Mouse (Mus musculus) MEL (cell line): ENCODE data around the gene Oxld1. TPM values are rescaled to one million over a fixed set of nuclear protein-coding genes. Genes with fewer than 3 reads are reported as not detected.

Experiments
- DNase-seq: peaks from one replicate; pipeline ENCODE4 v3.0.0; 2011; ENCODE audit warnings: low read depth, low spot score
- H3K27ac ChIP-seq: 2 replicates; pipeline ENCODE4 v1.5.1; 2012; ENCODE audit warnings: low read depth, mild to moderate bottlenecking, control low read depth, low read length, moderate library complexity; ENCODE audit not compliant: control insufficient read depth
- H3K27me3 ChIP-seq, 2 experiments: fragments of 150-350 bp in 1 of 2; sonication (generic) in 1 of 2; 2 replicates each; pipeline ENCODE4 v1.6.1; 2012; ENCODE audit warnings: low read length in 2 of 2, mild to moderate bottlenecking in 2 of 2, improper control_type of control experiment in 1 of 2, moderate library complexity in 1 of 2; ENCODE audit not compliant: insufficient read depth in 2 of 2, control insufficient read depth in 1 of 2
- H3K36me3 ChIP-seq, 2 experiments: 2 replicates each; pipeline ENCODE4 v1.6.1; 2012 to 2014; ENCODE audit warnings: low read length in 2 of 2, improper control_type of control experiment in 1 of 2, inconsistent platforms in 1 of 2, mild to moderate bottlenecking in 1 of 2; ENCODE audit not compliant: insufficient read depth in 2 of 2, control insufficient read depth in 1 of 2
- H3K4me1 ChIP-seq, 2 experiments: fragments of 150-350 bp in 1 of 2; sonication (generic) in 1 of 2; 2 replicates each; pipeline ENCODE4 v1.6.1; 2012; ENCODE audit warnings: low read length in 2 of 2, improper control_type of control experiment in 1 of 2, mild to moderate bottlenecking in 1 of 2; ENCODE audit not compliant: insufficient read depth in 2 of 2, control insufficient read depth in 1 of 2
- H3K4me3 ChIP-seq, 2 experiments: fragments of 150-350 bp in 1 of 2; sonication (generic) in 1 of 2; 2 replicates each; pipeline ENCODE4 v1.5.1; 2012; ENCODE audit warnings: low read depth in 2 of 2, low read length in 2 of 2, mild to moderate bottlenecking in 2 of 2, moderate library complexity in 2 of 2, control low read depth in 1 of 2, improper control_type of control experiment in 1 of 2; ENCODE audit not compliant: control insufficient read depth in 1 of 2, insufficient read depth in 1 of 2
- H3K79me2 ChIP-seq: 2 replicates; pipeline ENCODE4 v1.6.1; 2012; ENCODE audit warnings: mild to moderate bottlenecking, low read length, moderate library complexity; ENCODE audit not compliant: control insufficient read depth, poor library complexity, insufficient read depth
- H3K9ac ChIP-seq: 2 replicates; pipeline ENCODE4 v1.6.1; 2012; ENCODE audit warnings: low read depth, mild to moderate bottlenecking, control low read depth, low read length, moderate library complexity; ENCODE audit not compliant: control insufficient read depth, poor library complexity, severe bottlenecking
- H3K9me3 ChIP-seq: fragments of 150-350 bp; sonication (generic); replicated peaks from 2 replicates; pipeline ENCODE4 v1.6.1; 2012; ENCODE audit warnings: mild to moderate bottlenecking, low read length, improper control_type of control experiment, moderate library complexity; ENCODE audit not compliant: insufficient read depth
- BHLHE40 ChIP-seq: IDR thresholded peaks from 2 replicates; pipeline ENCODE4 v1.6.1; 2012; ENCODE audit warnings: low read depth, mild to moderate bottlenecking, inconsistent platforms, low read length, improper control_type of control experiment, borderline replicate concordance
- CTCF ChIP-seq, 3 experiments: IDR thresholded peaks in 2 of 3; conservative IDR thresholded peaks in 1 of 3; 2 replicates each; pipeline ENCODE4 v1.5.1; 2011 to 2012; ENCODE audit warnings: low read length in 3 of 3, low read depth in 2 of 3, mild to moderate bottlenecking in 2 of 3, improper control_type of control experiment in 1 of 3, inconsistent platforms in 1 of 3, mixed read lengths in 1 of 3, moderate library complexity in 1 of 3; ENCODE audit not compliant: control insufficient read depth in 1 of 3, insufficient read depth in 1 of 3, poor library complexity in 1 of 3, severe bottlenecking in 1 of 3
- ELF1 ChIP-seq: IDR thresholded peaks from 2 replicates; pipeline ENCODE4 v1.6.1; 2014; ENCODE audit warnings: low read depth, mild to moderate bottlenecking, inconsistent platforms, low read length, improper control_type of control experiment, moderate library complexity
- GABPA ChIP-seq: IDR thresholded peaks from 2 replicates; pipeline ENCODE4 v1.6.1; 2012; ENCODE audit warnings: low read depth, mild to moderate bottlenecking, inconsistent platforms, low read length, improper control_type of control experiment, moderate library complexity
- GATA1 ChIP-seq: IDR thresholded peaks from 2 replicates; pipeline ENCODE4 v1.6.1; 2011; ENCODE audit warnings: low read depth, low read length, improper control_type of control experiment
- HCFC1 ChIP-seq: IDR thresholded peaks from 2 replicates; pipeline ENCODE4 v1.6.1; 2012; ENCODE audit warnings: low read depth, mild to moderate bottlenecking, inconsistent platforms, low read length, improper control_type of control experiment, moderate library complexity
- KAT2A ChIP-seq: conservative IDR thresholded peaks from 2 replicates; pipeline ENCODE4 v1.6.1; 2012; ENCODE audit warnings: low read depth, low read length, improper control_type of control experiment, inconsistent platforms
- MAFK ChIP-seq: IDR thresholded peaks from 2 replicates; pipeline ENCODE4 v1.6.1; 2011; ENCODE audit warnings: low read depth, mild to moderate bottlenecking, low read length, improper control_type of control experiment, borderline replicate concordance
- MEF2A ChIP-seq: IDR thresholded peaks from 2 replicates; pipeline ENCODE4 v1.6.1; 2014; ENCODE audit warnings: low read depth, mild to moderate bottlenecking, inconsistent platforms, low read length, improper control_type of control experiment; ENCODE audit not compliant: poor library complexity, insufficient replicate concordance, severe bottlenecking; ENCODE audit errors: extremely low read depth
- MXI1 ChIP-seq: IDR thresholded peaks from 2 replicates; pipeline ENCODE4 v1.6.1; 2011; ENCODE audit warnings: mild to moderate bottlenecking, low read depth, low read length, improper control_type of control experiment
- MYB ChIP-seq: IDR thresholded peaks from 2 replicates; pipeline ENCODE4 v1.6.1; 2011; ENCODE audit warnings: mild to moderate bottlenecking, low read depth, low read length, improper control_type of control experiment
- MYC ChIP-seq: IDR thresholded peaks from 2 replicates; pipeline ENCODE4 v1.6.1; 2011; ENCODE audit warnings: low read depth, mild to moderate bottlenecking, low read length, improper control_type of control experiment, moderate library complexity
- POLR2A ChIP-seq, 2 experiments: IDR thresholded peaks; 2 replicates each; pipeline ENCODE4 v1.6.1; 2011 to 2012; ENCODE audit warnings: low read length in 2 of 2, mild to moderate bottlenecking in 2 of 2, control low read depth in 1 of 2, improper control_type of control experiment in 1 of 2, low read depth in 1 of 2, moderate library complexity in 1 of 2; ENCODE audit not compliant: control insufficient read depth in 1 of 2, insufficient read depth in 1 of 2, poor library complexity in 1 of 2
- POLR2AphosphoS2 ChIP-seq: IDR thresholded peaks from 2 replicates; pipeline ENCODE4 v1.6.1; 2011; ENCODE audit warnings: low read length, improper control_type of control experiment
- POLR2AphosphoS5 ChIP-seq: IDR thresholded peaks from 2 replicates; pipeline ENCODE4 v1.6.1; 2012; ENCODE audit warnings: low read depth, borderline replicate concordance, mild to moderate bottlenecking, inconsistent platforms, low read length, moderate library complexity, mixed read lengths
- RAD21 ChIP-seq: IDR thresholded peaks from 2 replicates; pipeline ENCODE4 v1.6.1; 2011; ENCODE audit warnings: mild to moderate bottlenecking, low read depth, low read length, improper control_type of control experiment
- RCOR1 ChIP-seq: IDR thresholded peaks from 2 replicates; pipeline ENCODE4 v1.6.1; 2012; ENCODE audit warnings: low read depth, mild to moderate bottlenecking, inconsistent platforms, low read length, improper control_type of control experiment
- SIN3A ChIP-seq: IDR thresholded peaks from 2 replicates; pipeline ENCODE4 v1.6.1; 2012; ENCODE audit warnings: low read length, improper control_type of control experiment, inconsistent platforms
- SMC3 ChIP-seq: IDR thresholded peaks from 2 replicates; pipeline ENCODE4 v1.6.1; 2011; ENCODE audit warnings: low read depth, low read length, improper control_type of control experiment
- TAL1 ChIP-seq: IDR thresholded peaks from 2 replicates; pipeline ENCODE4 v1.6.1; 2012; ENCODE audit warnings: mild to moderate bottlenecking, inconsistent platforms, low read length, moderate library complexity, mixed read lengths
- TBP ChIP-seq: IDR thresholded peaks from 2 replicates; pipeline ENCODE4 v1.8.0; 2011; ENCODE audit warnings: low read depth, low read length, improper control_type of control experiment
- UBTF ChIP-seq: IDR thresholded peaks from 2 replicates; pipeline ENCODE4 v1.6.1; 2012; ENCODE audit warnings: low read depth, mild to moderate bottlenecking, inconsistent platforms, low read length, improper control_type of control experiment, moderate library complexity, borderline replicate concordance; ENCODE audit not compliant: insufficient read depth
- USF1 ChIP-seq: IDR thresholded peaks from 2 replicates; pipeline ENCODE4 v1.6.1; 2014; ENCODE audit warnings: low read depth, mild to moderate bottlenecking, inconsistent platforms, low read length, improper control_type of control experiment, moderate library complexity
- USF2 ChIP-seq, 2 experiments: IDR thresholded peaks; 2 replicates each; pipeline ENCODE4 v1.6.1; 2011 to 2012; ENCODE audit warnings: improper control_type of control experiment in 2 of 2, low read length in 2 of 2, borderline replicate concordance in 1 of 2, inconsistent platforms in 1 of 2, low read depth in 1 of 2, mild to moderate bottlenecking in 1 of 2; ENCODE audit not compliant: insufficient read depth in 1 of 2
- ZC3H11A ChIP-seq: IDR thresholded peaks from 2 replicates; pipeline ENCODE4 v1.6.1; 2012; ENCODE audit warnings: low read depth, mild to moderate bottlenecking, inconsistent platforms, low read length, improper control_type of control experiment
- ZKSCAN1 ChIP-seq: IDR thresholded peaks from 2 replicates; pipeline ENCODE4 v1.6.1; 2012; ENCODE audit warnings: low read depth, mild to moderate bottlenecking, inconsistent platforms, low read length, improper control_type of control experiment, moderate library complexity
- ZMIZ1 ChIP-seq: IDR thresholded peaks from 2 replicates; pipeline ENCODE4 v1.6.1; 2012; ENCODE audit warnings: low read depth, mild to moderate bottlenecking, inconsistent platforms, low read length, improper control_type of control experiment, moderate library complexity
- ZNF384 ChIP-seq: IDR thresholded peaks from 2 replicates; pipeline ENCODE4 v1.6.1; 2012; ENCODE audit warnings: low read depth, mild to moderate bottlenecking, inconsistent platforms, low read length, improper control_type of control experiment
- polyA plus RNA-seq, 2 experiments: library from polyadenylated mRNA; stranded (reverse) in 1 of 2; unstranded in 1 of 2; fragments of >175 nt in 1 of 2; fragments of >200 nt in 1 of 2; gene quantifications; 2 replicates each; pipeline versions ENCODE4 v1.2.1 to v1.2.4; 2012; ENCODE audit warnings: low replicate concordance in 2 of 2, low read depth in 1 of 2; ENCODE audit not compliant: insufficient read length in 2 of 2, insufficient read depth in 1 of 2, missing spikeins in 1 of 2
- total RNA-seq: library from RNA; depleted of rRNA; stranded (reverse); fragments of 300-350 nt; gene quantifications from 2 replicates; pipeline ENCODE4 v1.2.3, GENCODE M21; 2012

Gene Oxld1
- total and polyA plus RNA-seq, 3 experiments: 15.9 to 17.5 TPM; not detected in 1

- H3K27ac ChIP-seq: no peak overlapping the region
Measured at GRCm38 (mm10) chr11:120463536-120463935, 5.7 kb upstream of the Oxld1 start.

GRCm38 (mm10) chr11:120458847-120459597 lies 1.2 kb upstream of the Oxld1 start:
- Histone ChIP-seq H3K27me3 (no peaks in the 10 kb centered on the region), H3K36me3 (peaks cover 3 to 10% of the 10 kb centered on the region in 2 experiments; a peak in 3 of 4 replicates), H3K4me1 (peaks cover 0 to 14% of the 10 kb centered on the region in 2 experiments; a peak in 2 of 4 replicates), H3K4me3 (peak overlapping the region; percentile 84 to 86), H3K9ac (peak overlapping the region; percentile 93), H3K9me3 (no peaks in the 10 kb centered on the region), H3K27ac (peak overlapping the region; percentile 67), H3K79me2 (peaks cover 37% of the 10 kb centered on the region)
- DNase-seq: peak; percentile 77
- TF ChIP-seq POLR2AphosphoS5: no peak
- TF ChIP-seq KAT2A: no peak
- TF ChIP-seq CTCF (IDR thresholded peaks at IDR 0.05 in 2 of 3, conservative IDR thresholded peaks at IDR 0.05 in 1 of 3; ENCODE audit: control insufficient read depth in 1 of 3, insufficient read depth in 1 of 3, low read depth in 2 of 3, low read length in 3 of 3, poor library complexity in 1 of 3, severe bottlenecking in 1 of 3): peak; percentile 56 to 76 (median 65)
- TF ChIP-seq RCOR1: no peak
- peak; percentile 71; the same call in 1 of the 2 replicates for TF ChIP-seq MYC
- no peak for TF ChIP-seq HCFC1
- peak; percentile 40 for TF ChIP-seq ZC3H11A
- no peak for TF ChIP-seq TAL1
- TF ChIP-seq USF1: no peak
- TF ChIP-seq ELF1: 0 out of 2 replicates have a peak, but pooled peaks have one; percentile 7
- TF ChIP-seq GABPA: no peak
- TF ChIP-seq GATA1: no peak
- no peak for TF ChIP-seq MEF2A
- no peak for TF ChIP-seq UBTF
- no peak for TF ChIP-seq MYB
- TF ChIP-seq BHLHE40: no peak
- no peak for TF ChIP-seq POLR2AphosphoS2
- no peak for TF ChIP-seq MAFK
- TF ChIP-seq TBP: 0 out of 2 replicates have a peak, but pooled peaks have one; percentile 37
- TF ChIP-seq ZKSCAN1: no peak
- peak; percentile 59 for TF ChIP-seq MXI1
- TF ChIP-seq SMC3: peak; percentile 27; the same call in 1 of the 2 replicates
- TF ChIP-seq USF2 (IDR thresholded peaks at IDR 0.05; ENCODE audit: borderline replicate concordance in 1 of 2, insufficient read depth in 1 of 2, low read depth in 1 of 2, low read length in 2 of 2): no peak
- peak; percentile 11; the same call in 1 of the 2 replicates for TF ChIP-seq SIN3A
- peak; percentile 31 for TF ChIP-seq RAD21
- TF ChIP-seq POLR2A (IDR thresholded peaks at IDR 0.05; ENCODE audit: control insufficient read depth in 1 of 2, insufficient read depth in 1 of 2, low read depth in 1 of 2, low read length in 2 of 2, poor library complexity in 1 of 2): no peak
- no peak for TF ChIP-seq ZNF384

More at GRCm38 (mm10) chr11:120463536-120463935, 5.7 kb upstream of the Oxld1 start:
- no peaks in the 10 kb centered on the region for H3K27me3 ChIP-seq
- peaks cover 37% of the 10 kb centered on the region for H3K79me2 ChIP-seq
- H3K4me3 ChIP-seq: no peak overlapping the region
- TF ChIP-seq MEF2A (no peak), ELF1 (no peak), POLR2AphosphoS2 (peak; percentile 88), ZMIZ1 (peak; percentile 55; the same call in 1 of the 2 replicates), POLR2A (IDR thresholded peaks at IDR 0.05; ENCODE audit: control insufficient read depth in 1 of 2, insufficient read depth in 1 of 2, low read depth in 1 of 2, low read length in 2 of 2, poor library complexity in 1 of 2) (peak in 1 of 2 experiments; percentile 53; a peak in 2 of 4 replicates), RAD21 (no peak)
- TF ChIP-seq, all 39 proteins: peak for 3
- Histone ChIP-seq H3K9ac (no peak overlapping the region), H3K36me3 (peaks cover 3 to 17% of the 10 kb centered on the region in 2 experiments; a peak in 3 of 4 replicates), H3K9me3 (no peaks in the 10 kb centered on the region), H3K4me1 (peaks cover 5 to 22% of the 10 kb centered on the region in 2 experiments)
- no peak for DNase-seq
